Mouse (Mus musculus) gastrocnemius, postnatal 25 days (tissue): ENCODE results near the gene Ttc22. TPM values are rescaled to one million over a fixed set of nuclear protein-coding genes. Genes with fewer than 3 reads are reported as not detected.

Source experiments
- DNase-seq: peaks from one replicate; pipeline ENCODE4 v3.0.0; 2022
- total RNA-seq, 2 experiments: library from RNA; stranded (reverse); gene quantifications; 1 replicate in 1 of 2; 2 replicates in 1 of 2; pipeline ENCODE4 v1.2.3; 2021

The Ttc22 gene
- total RNA-seq, 2 experiments from 2014 or later: not detected

DNA sequence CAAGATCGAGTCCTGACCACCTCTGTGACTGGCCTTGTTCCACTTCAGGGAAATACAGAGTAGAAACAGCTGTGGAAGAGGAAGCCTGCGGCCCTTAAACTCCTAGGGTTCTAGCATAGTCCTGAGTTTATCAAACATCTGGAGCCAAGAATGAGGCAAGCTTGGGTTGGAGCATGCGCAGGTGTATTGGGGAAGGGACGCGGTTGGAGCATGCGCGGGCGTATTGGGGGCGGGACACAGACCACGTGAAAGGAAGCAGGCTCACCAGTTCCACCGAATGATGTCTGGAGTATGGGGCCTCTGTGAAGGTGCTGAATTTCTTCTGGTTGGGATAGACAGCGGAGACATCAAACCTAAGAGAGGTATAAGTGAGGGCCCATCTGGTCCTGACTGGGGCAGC lies 6.6 kb upstream of the Ttc22 start:
- DNase-seq: no peak

GRCm38 (mm10) chr4:106617056-106617455 lies 5.2 kb upstream of the Ttc22 start, which contains the start of gene Lexm:
Gene Lexm (minus strand): TSS chr4:106617241.
- no peak for DNase-seq

- no peak for DNase-seq
Observed at GRCm38 (mm10) chr4:106618898-106619297, 3.3 kb upstream of the Ttc22 start.

DNA sequence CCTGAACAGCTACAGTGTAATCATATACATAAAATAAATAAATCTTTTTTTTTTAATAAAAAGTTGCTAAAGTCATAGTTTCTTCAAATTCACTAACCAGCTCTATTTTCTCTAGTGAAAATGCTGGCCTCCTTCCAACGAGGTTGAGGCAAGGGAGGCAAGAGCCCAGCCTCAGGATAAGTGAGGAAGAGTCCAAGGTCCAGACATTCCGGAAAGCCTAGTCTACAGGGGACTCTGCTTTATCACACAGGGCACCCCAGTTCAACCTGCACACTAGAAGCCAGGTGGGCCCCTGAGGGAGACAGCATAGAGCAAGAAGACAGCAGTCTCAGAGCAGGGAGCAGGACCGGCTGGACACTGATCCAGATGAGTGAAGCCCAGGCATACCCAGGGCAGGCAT lies 804 bp upstream of the Ttc22 start:
- no peak for DNase-seq

- no peak for DNase-seq
Observed at GRCm38 (mm10) chr4:106622712-106623111, 480 bp downstream of the Ttc22 start.

- DNase-seq: no peak
Observed at GRCm38 (mm10) chr4:106624271-106624670, 2.0 kb downstream of the Ttc22 start.

GRCm38 (mm10) chr4:106627809-106628208 lies 5.6 kb downstream of the Ttc22 start:
- no peak for DNase-seq

- DNase-seq: no peak
Observed at GRCm38 (mm10) chr4:106628650-106629360, 6.6 kb downstream of the Ttc22 start.

DNA sequence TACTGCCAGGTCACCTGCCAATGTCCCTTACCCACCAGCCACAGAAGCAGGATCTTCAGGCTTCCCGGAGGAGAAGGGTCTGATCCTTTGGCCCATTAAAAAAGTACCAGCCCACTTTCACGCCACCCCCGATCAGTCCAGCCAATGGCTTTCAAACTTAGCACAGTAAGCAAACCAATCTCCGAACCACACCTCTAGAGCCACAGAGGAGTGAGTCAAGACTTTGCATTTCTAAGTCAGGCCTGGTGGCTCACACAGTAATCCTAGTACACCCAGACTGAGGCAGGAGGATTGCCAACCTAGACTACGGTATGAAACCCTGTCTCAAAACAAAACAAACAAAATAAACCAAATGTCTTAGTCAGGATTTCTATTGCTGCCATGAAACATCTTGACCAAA lies 7.1 kb downstream of the Ttc22 start:
- no peak for DNase-seq

- DNase-seq: no peak
Observed at GRCm38 (mm10) chr4:106630333-106631220, 8.3 kb downstream of the Ttc22 start.

GRCm38 (mm10) chr4:106632313-106632712 lies 10.1 kb downstream of the Ttc22 start:
- DNase-seq: no peak

DNA sequence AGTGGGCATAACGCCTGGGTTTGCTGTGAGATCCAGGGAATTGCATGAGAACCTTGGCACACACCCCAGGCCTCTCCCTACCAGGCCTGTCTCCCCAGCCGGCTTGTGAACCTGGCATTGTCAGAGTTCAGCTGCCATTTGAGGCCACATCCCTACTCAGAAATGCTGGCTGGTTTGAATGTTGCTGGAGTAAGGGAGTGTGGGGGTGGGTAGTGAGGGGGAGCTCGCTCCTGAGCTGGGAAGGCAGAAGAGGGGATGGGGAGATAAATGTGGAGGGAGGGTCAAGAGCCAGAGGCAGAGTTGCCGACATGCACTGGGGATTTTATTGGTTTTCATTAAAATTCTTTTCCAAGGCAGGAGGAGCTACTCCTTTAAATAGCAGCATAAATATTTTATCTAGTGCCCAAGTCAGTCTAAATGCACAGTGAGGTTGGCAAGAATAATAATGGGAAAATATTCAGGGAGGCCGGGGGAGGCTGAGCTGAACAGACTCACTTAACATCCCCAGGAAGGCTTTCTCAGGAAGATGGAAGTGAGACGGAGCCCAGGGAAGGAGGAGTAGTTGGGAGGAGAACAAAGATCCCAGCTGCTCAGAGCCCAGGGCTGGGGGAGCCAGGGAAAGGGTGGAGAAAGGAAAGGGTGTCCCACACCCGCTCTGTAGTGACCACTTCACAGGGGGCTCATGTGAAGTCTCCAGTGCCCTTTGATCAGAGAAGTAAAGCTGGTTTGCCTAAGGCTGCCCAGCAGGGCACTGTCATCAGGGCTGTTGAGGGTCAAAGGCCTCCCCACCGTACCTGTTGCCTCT lies 11.3 kb downstream of the Ttc22 start:
- DNase-seq: no peak

- no peak for DNase-seq
Observed at GRCm38 (mm10) chr4:106634086-106634479, 11.9 kb downstream of the Ttc22 start.

DNA sequence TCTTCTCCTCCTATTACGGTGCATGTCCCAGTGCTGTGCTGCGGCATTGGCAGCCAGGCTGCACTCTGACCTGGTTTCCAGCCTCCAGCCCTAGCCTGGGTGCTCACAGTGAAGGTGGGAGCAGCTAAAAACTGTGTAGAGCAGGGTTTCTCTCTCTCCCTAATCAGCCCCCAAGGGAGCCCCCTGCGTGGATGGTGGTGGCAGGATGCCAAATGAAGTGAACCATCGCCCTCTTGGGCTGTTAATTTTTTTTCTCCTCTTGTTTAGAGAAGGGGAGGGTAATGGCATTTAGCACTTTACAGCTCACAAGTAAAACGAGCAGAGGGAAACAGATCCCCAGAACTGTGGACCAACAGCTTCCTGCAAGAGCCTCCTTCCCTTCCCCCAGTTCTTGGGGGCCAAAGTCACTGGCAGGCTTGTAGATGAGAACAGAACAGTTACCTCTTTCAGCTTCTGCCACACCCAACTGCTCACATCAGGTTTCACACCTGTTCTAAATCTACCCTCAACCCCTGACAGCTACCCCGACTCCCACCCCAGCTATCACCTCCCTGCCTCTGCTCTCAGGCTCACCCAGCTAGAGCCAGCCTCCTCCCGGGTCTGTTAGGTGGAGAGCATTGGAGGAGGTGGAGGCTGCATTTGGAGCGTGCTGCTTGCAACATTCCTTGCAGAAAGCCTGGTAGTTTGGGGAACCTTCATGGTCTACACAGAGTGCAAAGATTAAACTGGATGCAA lies 21.4 kb downstream of the Ttc22 start:
- DNase-seq: no peak

DNA sequence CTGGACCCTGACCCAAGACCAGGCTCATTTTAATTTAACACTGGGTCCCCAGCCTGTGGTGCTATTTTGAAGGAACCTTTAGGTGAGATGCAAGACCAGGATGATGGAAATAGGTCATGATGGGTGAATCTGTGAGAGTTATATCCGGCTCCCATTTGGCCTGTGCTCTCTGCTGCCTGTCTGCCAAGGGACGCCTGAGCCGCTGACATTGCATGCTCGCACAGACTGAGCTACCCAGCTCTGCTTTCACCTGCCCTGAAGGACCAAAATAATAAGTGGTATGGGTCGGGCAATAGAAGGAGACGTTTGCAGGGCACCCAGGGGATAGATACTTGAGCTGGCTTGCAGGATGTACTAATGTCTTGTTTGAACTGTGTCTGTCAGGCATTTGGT lies 22.0 kb downstream of the Ttc22 start:
- peak; percentile 63 for DNase-seq

- DNase-seq: no peak
Observed at GRCm38 (mm10) chr4:106645797-106646196, 23.6 kb downstream of the Ttc22 start.

DNA sequence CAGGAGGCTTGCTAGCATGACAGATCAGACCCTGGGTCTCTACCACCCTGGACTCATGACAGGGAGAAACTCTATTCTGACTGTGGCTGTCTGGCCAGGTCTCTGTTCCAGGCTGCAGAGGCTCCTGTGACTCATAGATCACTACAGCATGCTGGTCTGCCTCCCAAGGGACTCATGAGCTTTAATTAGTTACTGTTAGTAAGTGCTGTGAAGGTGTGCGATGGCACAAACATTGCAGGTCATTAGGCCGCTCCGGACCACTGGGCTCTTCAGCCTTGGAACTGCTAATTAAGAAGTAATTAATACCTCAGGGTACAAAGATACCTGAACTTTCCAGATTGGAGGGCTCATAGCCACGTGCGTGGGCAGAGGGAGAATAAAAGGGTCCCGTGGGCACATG lies 24.9 kb downstream of the Ttc22 start:
- no peak for DNase-seq

GRCm38 (mm10) chr4:106650833-106651527 lies 28.7 kb downstream of the Ttc22 start, which contains the start of gene Pars2:
Gene Pars2 (plus strand): TSS chr4:106651069.
- DNase-seq: peak; percentile 96

- DNase-seq: no peak
Observed at GRCm38 (mm10) chr4:106652546-106652945, 30.3 kb downstream of the Ttc22 start.

DNA sequence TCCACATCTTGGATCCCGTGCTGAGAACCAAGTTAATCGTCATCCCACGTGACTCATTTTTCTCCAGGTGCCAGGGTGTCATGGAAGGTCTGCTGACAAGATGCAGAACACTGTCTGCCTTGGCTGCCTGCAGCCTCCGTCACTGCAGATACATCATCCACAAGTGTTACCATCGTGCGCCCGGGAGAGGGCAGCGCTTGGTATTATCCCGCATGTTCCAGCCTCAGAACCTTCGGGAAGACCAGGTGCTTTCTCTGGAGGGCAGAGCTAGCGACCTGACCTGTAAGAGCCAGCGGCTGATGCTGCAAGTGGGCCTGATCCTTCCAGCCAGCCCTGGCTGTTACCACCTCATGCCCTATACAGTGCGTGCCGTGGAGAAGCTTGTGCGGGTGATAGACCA lies 30.8 kb downstream of the Ttc22 start:
- no peak for DNase-seq

GRCm38 (mm10) chr4:106655681-106656080 lies 33.4 kb downstream of the Ttc22 start:
- DNase-seq: peak; percentile 29
